Mouse (Mus musculus): ENCODE measurements around the gene Dnajc21. TPM values are rescaled to one million over a fixed set of nuclear protein-coding genes. Genes with fewer than 3 reads are reported as not detected.

Dnajc21 gene
- polyA plus RNA-seq, 1 experiment from 2014 or later, result 6.2 TPM

DNA sequence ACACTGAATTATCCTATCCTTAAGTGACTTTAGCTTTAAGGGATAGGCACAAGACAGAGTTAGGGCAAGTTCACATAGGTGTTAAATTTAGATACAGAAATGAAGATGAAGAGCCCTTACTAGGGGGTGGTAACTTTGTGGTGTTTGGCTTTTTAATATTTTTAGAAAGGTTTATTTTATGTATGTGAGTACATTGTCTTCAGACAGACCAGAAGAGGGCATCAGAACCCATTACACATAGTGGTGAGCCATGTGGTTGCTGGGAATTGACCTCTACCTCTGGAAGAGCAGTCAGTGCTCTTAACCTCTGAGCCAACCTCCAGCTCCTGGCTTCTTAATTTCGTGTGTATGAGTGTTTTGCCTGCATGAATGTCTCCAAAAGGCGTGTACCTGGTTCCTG is 16.9 kb upstream of the Dnajc21 start:
- Histone ChIP-seq H3K36me3 (ENCODE audit: control insufficient read depth, insufficient read depth) (peaks cover 18% of the 10 kb centered on the region), H3K9ac (ENCODE audit: low read length) (no peak overlapping the region), H3K27me3 (ENCODE audit: control insufficient read depth, insufficient read depth, low read length) (no peaks in the 10 kb centered on the region), H3K4me1 (ENCODE audit: control insufficient read depth, insufficient read depth, low read length) (peaks cover 15% of the 10 kb centered on the region), H3K4me2 (ENCODE audit: low read depth, low read length) (peak overlapping the region; percentile 90; the same call in 1 of the 2 replicates), H3K4me3 (ENCODE audit: low read length) (no peak overlapping the region), H3K9me3 (replicated peaks; ENCODE audit: control insufficient read depth, low read length) (no peaks in the 10 kb centered on the region), H3K27ac (ENCODE audit: low read length) (no peak overlapping the region)
- no peak for ATAC-seq (replicated peaks; ENCODE audit: extremely low read depth, insufficient read depth, low FRiP score)
- 59% methylated on average over 2 of the region's 2 CpGs for WGBS

DNA sequence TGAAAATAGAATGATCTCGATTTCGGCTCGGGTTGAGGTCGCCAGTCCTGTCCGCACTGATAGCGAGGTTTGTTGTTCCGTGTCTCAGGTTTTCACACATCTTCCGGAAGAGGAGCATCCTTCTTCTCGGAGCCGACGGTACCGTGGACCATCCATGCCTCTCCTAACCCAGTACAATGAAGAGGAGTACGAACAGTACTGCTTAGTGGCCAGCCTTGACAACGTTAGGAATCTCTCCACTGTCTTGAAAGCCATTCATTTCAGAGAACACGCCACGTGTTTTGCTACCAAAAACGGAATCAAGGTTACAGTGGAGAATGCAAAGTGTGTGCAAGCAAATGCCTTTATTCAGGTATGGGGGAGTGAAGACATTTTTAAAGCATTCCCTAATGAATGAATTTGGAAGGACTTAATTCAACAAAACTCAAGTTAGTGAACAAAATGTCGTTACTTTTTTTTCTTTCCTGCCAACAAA is 16.1 kb upstream of the Dnajc21 start:
- Histone ChIP-seq H3K4me3 (ENCODE audit: low read length) (peak overlapping the region; percentile 82), H3K27me3 (ENCODE audit: control insufficient read depth, insufficient read depth, low read length) (no peaks in the 10 kb centered on the region), H3K36me3 (ENCODE audit: control insufficient read depth, insufficient read depth) (peaks cover 19% of the 10 kb centered on the region), H3K27ac (ENCODE audit: low read length) (peak overlapping the region; percentile 55; the same call in 1 of the 2 replicates), H3K4me1 (ENCODE audit: control insufficient read depth, insufficient read depth, low read length) (peaks cover 15% of the 10 kb centered on the region), H3K9me3 (replicated peaks; ENCODE audit: control insufficient read depth, low read length) (no peaks in the 10 kb centered on the region), H3K9ac (ENCODE audit: low read length) (peak overlapping the region; percentile 87), H3K4me2 (ENCODE audit: low read depth, low read length) (peak overlapping the region; percentile 90)
- ATAC-seq (replicated peaks; ENCODE audit: extremely low read depth, insufficient read depth, low FRiP score), result no peak
- WGBS, result under 1% methylated on average over 18 of the region's 18 CpGs

GRCm38 (mm10) chr15:10485484-10486364 is 15.4 kb upstream of the Dnajc21 start, which contains the start of the genes Brix1 and Rad1:
Brix1 (minus strand) TSS chr15:10485947.
Rad1 (plus strand) TSS chr15:10486018.
- Histone ChIP-seq H3K27me3 (ENCODE audit: control insufficient read depth, insufficient read depth, low read length) (no peaks in the 10 kb centered on the region), H3K4me3 (ENCODE audit: low read length) (peak within 1 kb of the TSS; percentile 82), H3K9ac (ENCODE audit: low read length) (peak within 1 kb of the TSS; percentile 87), H3K36me3 (ENCODE audit: control insufficient read depth, insufficient read depth) (peaks cover 22% of the 10 kb centered on the region), H3K9me3 (replicated peaks; ENCODE audit: control insufficient read depth, low read length) (no peaks in the 10 kb centered on the region), H3K4me1 (ENCODE audit: control insufficient read depth, insufficient read depth, low read length) (peaks cover 15% of the 10 kb centered on the region), H3K4me2 (ENCODE audit: low read depth, low read length) (peak within 1 kb of the TSS; percentile 90), H3K27ac (ENCODE audit: low read length) (peak within 1 kb of the TSS; percentile 55)
- peak; percentile 100 for ATAC-seq (replicated peaks; ENCODE audit: extremely low read depth, insufficient read depth, low FRiP score)
- WGBS, result under 1% methylated on average over 58 of the region's 58 CpGs

- Histone ChIP-seq H3K4me3 (ENCODE audit: low read length) (peak overlapping the region; percentile 92), H3K9me3 (replicated peaks; ENCODE audit: control insufficient read depth, low read length) (no peaks in the 10 kb centered on the region), H3K4me2 (ENCODE audit: low read depth, low read length) (peak overlapping the region; percentile 93), H3K9ac (ENCODE audit: low read length) (peak overlapping the region; percentile 91), H3K27me3 (ENCODE audit: control insufficient read depth, insufficient read depth, low read length) (no peaks in the 10 kb centered on the region), H3K36me3 (ENCODE audit: control insufficient read depth, insufficient read depth) (0 out of 2 replicates have a peak, but pooled peaks cover 7% of the 10 kb centered on the region), H3K27ac (ENCODE audit: low read length) (peak overlapping the region; percentile 25; the same call in 1 of the 2 replicates), H3K4me1 (ENCODE audit: control insufficient read depth, insufficient read depth, low read length) (peaks cover 8% of the 10 kb centered on the region; the same call in 1 of the 2 replicates)
- WGBS, result 13% methylated on average over 3 of the region's 3 CpGs
- ATAC-seq (replicated peaks; ENCODE audit: extremely low read depth, insufficient read depth, low FRiP score), result no peak
Measured at GRCm38 (mm10) chr15:10470941-10471340, 625 bp upstream of the Dnajc21 start.

DNA sequence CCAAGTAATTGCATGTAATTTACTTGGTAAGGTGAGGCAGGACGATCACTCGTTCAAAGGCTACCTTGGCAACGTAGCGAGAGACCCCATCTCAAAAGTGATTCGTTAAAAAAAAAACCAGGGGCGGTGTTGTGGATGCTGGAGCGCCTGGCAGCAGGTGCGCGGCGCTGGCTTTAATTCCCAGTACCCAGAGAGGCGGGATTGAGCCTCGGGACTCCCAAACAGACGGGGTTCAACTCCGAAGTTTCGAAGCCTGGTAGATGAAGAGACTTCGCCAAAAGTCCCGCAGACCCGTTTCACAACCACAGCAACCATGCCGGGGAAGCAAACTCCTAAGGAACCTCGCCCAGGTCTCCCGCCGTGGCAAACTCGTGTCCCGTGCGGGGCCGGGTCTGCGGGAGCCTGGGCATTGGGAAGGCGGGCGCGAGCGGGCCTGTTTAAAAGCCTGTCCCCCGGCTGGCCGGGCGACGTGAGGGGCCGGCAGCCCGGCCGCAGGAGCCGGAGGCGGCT is 620 bp downstream of the Dnajc21 start:
- Histone ChIP-seq H3K27me3 (ENCODE audit: control insufficient read depth, insufficient read depth, low read length) (no peaks in the 10 kb centered on the region), H3K4me3 (ENCODE audit: low read length) (peak overlapping the region; percentile 92), H3K4me1 (ENCODE audit: control insufficient read depth, insufficient read depth, low read length) (peaks cover 8% of the 10 kb centered on the region; the same call in 1 of the 2 replicates), H3K9me3 (replicated peaks; ENCODE audit: control insufficient read depth, low read length) (no peaks in the 10 kb centered on the region), H3K4me2 (ENCODE audit: low read depth, low read length) (peak overlapping the region; percentile 93), H3K27ac (ENCODE audit: low read length) (peak overlapping the region; percentile 86), H3K36me3 (ENCODE audit: control insufficient read depth, insufficient read depth) (no peaks in the 10 kb centered on the region), H3K9ac (ENCODE audit: low read length) (peak overlapping the region; percentile 91)
- WGBS, result under 1% methylated on average over 40 of the region's 40 CpGs
- no peak; the same call in 1 of the 2 replicates for ATAC-seq (replicated peaks; ENCODE audit: extremely low read depth, insufficient read depth, low FRiP score)

- no peak overlapping the region for H3K9ac ChIP-seq (ENCODE audit: low read length)
- H3K27ac ChIP-seq (ENCODE audit: low read length), result no peak overlapping the region
- ATAC-seq (replicated peaks; ENCODE audit: extremely low read depth, insufficient read depth, low FRiP score), result no peak
- peak overlapping the region; percentile 93; the same call in 1 of the 2 replicates for H3K4me2 ChIP-seq (ENCODE audit: low read depth, low read length)
- H3K27me3 ChIP-seq (ENCODE audit: control insufficient read depth, insufficient read depth, low read length), result no peaks in the 10 kb centered on the region
- H3K36me3 ChIP-seq (ENCODE audit: control insufficient read depth, insufficient read depth), result no peaks in the 10 kb centered on the region
- WGBS, result 76% methylated on average over 3 of the region's 3 CpGs
- peaks cover 8% of the 10 kb centered on the region; the same call in 1 of the 2 replicates for H3K4me1 ChIP-seq (ENCODE audit: control insufficient read depth, insufficient read depth, low read length)
- no peak overlapping the region for H3K4me3 ChIP-seq (ENCODE audit: low read length)
- no peaks in the 10 kb centered on the region for H3K9me3 ChIP-seq (replicated peaks; ENCODE audit: control insufficient read depth, low read length)
Measured at GRCm38 (mm10) chr15:10468761-10469160, 1.6 kb downstream of the Dnajc21 start.

DNA sequence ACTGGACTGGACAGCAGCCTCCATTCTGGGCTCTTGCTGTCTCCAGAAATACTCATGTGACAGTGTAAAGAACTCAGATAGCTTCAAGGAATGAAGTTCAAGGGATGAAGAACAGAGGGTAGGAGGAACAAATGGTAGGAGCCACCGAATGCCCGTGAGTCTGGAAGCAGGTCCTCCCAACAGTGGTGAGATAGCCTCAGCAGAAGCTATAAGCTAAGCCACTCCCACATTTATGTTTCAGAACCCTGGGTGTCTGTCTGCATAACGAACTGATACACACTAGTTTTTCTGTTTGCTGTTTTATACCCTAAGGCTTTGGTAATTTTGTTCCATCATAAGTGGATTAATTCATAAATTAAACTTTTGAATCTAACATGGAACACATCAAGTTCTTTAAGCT is 5.6 kb downstream of the Dnajc21 start:
- Histone ChIP-seq H3K4me3 (ENCODE audit: low read length) (no peak overlapping the region), H3K36me3 (ENCODE audit: control insufficient read depth, insufficient read depth) (peaks cover 15% of the 10 kb centered on the region), H3K4me2 (ENCODE audit: low read depth, low read length) (no peak overlapping the region), H3K27me3 (ENCODE audit: control insufficient read depth, insufficient read depth, low read length) (no peaks in the 10 kb centered on the region), H3K4me1 (ENCODE audit: control insufficient read depth, insufficient read depth, low read length) (peaks cover 6% of the 10 kb centered on the region; the same call in 1 of the 2 replicates), H3K9me3 (replicated peaks; ENCODE audit: control insufficient read depth, low read length) (no peaks in the 10 kb centered on the region), H3K27ac (ENCODE audit: low read length) (no peak overlapping the region), H3K9ac (ENCODE audit: low read length) (no peak overlapping the region)
- no peak for ATAC-seq (replicated peaks; ENCODE audit: extremely low read depth, insufficient read depth, low FRiP score)
- WGBS, result 85% methylated on average over 3 of the region's 3 CpGs

DNA sequence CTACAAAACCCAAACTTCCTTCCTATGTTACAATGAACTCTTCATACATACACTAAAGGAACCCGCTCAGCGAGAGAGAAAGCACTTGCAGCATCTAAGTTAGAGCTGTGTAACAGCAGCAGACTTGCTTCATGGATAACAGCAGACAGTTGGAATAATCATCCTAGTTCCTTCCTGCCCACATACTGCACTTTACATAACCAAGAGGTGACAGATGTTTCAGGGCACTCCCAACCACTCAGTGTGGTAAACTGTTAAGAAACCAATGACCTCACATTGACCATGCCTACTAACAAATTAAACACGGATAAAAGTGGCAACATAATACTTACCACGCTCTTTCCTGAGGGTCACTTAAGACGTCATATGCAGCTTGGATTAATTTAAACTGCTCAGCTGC is 6.8 kb downstream of the Dnajc21 start:
- ATAC-seq (replicated peaks; ENCODE audit: extremely low read depth, insufficient read depth, low FRiP score), result no peak
- Histone ChIP-seq H3K4me3 (ENCODE audit: low read length) (no peak overlapping the region), H3K4me1 (ENCODE audit: control insufficient read depth, insufficient read depth, low read length) (no peaks in the 10 kb centered on the region), H3K4me2 (ENCODE audit: low read depth, low read length) (no peak overlapping the region), H3K9ac (ENCODE audit: low read length) (no peak overlapping the region), H3K36me3 (ENCODE audit: control insufficient read depth, insufficient read depth) (peaks cover 22% of the 10 kb centered on the region), H3K27me3 (ENCODE audit: control insufficient read depth, insufficient read depth, low read length) (no peaks in the 10 kb centered on the region), H3K27ac (ENCODE audit: low read length) (no peak overlapping the region), H3K9me3 (replicated peaks; ENCODE audit: control insufficient read depth, low read length) (no peaks in the 10 kb centered on the region)
- 79% methylated on average over 5 of the region's 5 CpGs for WGBS

GRCm38 (mm10) chr15:10460986-10461385 is 9.3 kb downstream of the Dnajc21 start:
- Histone ChIP-seq H3K27ac (ENCODE audit: low read length) (no peak overlapping the region), H3K9ac (ENCODE audit: low read length) (no peak overlapping the region), H3K36me3 (ENCODE audit: control insufficient read depth, insufficient read depth) (peaks cover 27% of the 10 kb centered on the region), H3K27me3 (ENCODE audit: control insufficient read depth, insufficient read depth, low read length) (no peaks in the 10 kb centered on the region), H3K4me2 (ENCODE audit: low read depth, low read length) (no peak overlapping the region), H3K9me3 (replicated peaks; ENCODE audit: control insufficient read depth, low read length) (no peaks in the 10 kb centered on the region), H3K4me3 (ENCODE audit: low read length) (no peak overlapping the region), H3K4me1 (ENCODE audit: control insufficient read depth, insufficient read depth, low read length) (no peaks in the 10 kb centered on the region)
- ATAC-seq (replicated peaks; ENCODE audit: extremely low read depth, insufficient read depth, low FRiP score), result no peak
- WGBS, result 67% methylated on average over 12 of the region's 12 CpGs
